ENCODE assay signal across 8 mouse cellular contexts in the genomic region with DNA sequence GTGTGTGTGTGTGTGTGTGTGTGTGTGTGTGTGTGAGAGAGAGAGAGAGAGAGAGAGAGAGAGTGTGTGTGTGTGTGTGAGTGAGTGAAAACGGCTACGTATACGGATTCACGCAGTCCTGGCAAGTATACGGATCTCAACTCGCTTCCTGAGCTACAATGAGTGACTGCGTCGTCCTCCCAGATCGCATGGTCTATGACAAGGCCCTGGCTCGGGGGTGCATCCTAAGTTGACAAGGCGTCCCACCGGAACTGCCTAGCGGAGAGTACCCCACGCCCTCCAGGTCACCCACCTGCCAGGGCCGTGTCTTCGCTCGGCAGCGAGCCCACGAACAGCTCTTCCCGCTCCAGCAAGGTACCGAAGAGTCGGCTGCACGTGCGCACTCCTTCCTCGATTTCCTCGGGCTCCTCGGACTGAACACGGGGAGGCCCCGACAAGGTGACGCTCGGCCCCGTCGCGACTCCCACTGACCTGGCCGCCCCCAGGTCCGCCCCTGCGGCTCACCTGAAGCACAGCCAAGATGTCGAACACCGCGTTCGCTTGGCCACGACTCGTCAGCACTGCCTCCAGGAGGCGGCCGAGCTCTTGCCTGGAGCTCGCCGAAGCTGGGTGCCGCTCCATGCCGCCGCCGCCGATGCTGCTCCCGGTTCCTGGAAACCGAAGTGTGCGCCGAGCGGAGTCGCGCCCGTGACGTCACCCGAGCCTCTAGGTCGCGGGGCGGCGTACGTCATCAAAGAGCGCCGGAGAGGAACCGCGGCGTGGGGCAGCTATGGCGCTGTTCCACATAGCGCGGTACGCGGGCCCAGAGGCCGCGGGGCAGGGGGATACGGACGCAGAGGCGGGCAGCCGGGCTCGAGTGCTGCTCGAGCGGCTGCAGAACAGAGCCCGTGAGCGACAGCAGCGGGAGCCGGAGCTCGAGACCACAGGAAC. TPM values are rescaled to one million over a fixed set of nuclear protein-coding genes. Genes with fewer than 3 reads are reported as not detected.
DNase-seq lines count a peak whose midpoint lies in the region; ATAC-seq and TF ChIP-seq lines count a peak whose summit lies in the region.

A gene (minus strand): TSS at position 699 of the 930 bp plus-strand sequence.
A gene (plus strand): TSS at position 733 of the 930 bp plus-strand sequence.

- peaks cover 6% of the 10 kb centered on the region for H3K4me1 ChIP-seq in cortical plate, adult 2 months (ENCODE audit: control insufficient read depth, insufficient read depth, low read length)
- H3K4me1 ChIP-seq in megakaryocyte, embryonic 14.5 days, result peaks cover 42% of the 10 kb centered on the region

- peak; percentile 84 to 90 for DNase-seq in gastrocnemius, adult 8-10 months (ENCODE audit: low spot score in 2 of 2)
- DNase-seq in hindlimb bud, embryonic 11.5 days (ENCODE audit: extremely low spot score, low read depth, low spot score), result peak; percentile 79
- peak; percentile 90 to 97 for DNase-seq in left cerebral cortex, adult 8-10 months (ENCODE audit: low spot score in 2 of 2)
- DNase-seq in right cerebral cortex, postnatal 10 days (ENCODE audit: low spot score in 2 of 2), result peak; percentile 97 to 98
- DNase-seq in urinary bladder, postnatal 25 days (ENCODE audit: low spot score), result peak; percentile 97

- H3K9me3 ChIP-seq in megakaryocyte, embryonic 14.5 days, result no peaks in the 10 kb centered on the region

- no peaks in the 10 kb centered on the region for H3K27me3 ChIP-seq in megakaryocyte, embryonic 14.5 days (replicated peaks)

- TF ChIP-seq CTCF in cortical plate, adult 2 months (IDR thresholded peaks at IDR 0.05; ENCODE audit: extremely low read depth, insufficient read depth, low read length), result no peak

- H3K27ac ChIP-seq in cortical plate, adult 2 months (ENCODE audit: insufficient read depth, low read length), result no peak within 1 kb of the TSS

- peak within 1 kb of the TSS; percentile 98 for H3K4me3 ChIP-seq in cortical plate, adult 2 months (ENCODE audit: insufficient read depth, low read length)
- peak within 1 kb of the TSS; percentile 94 for H3K4me3 ChIP-seq in megakaryocyte, embryonic 14.5 days (replicated peaks)

- H3K36me3 ChIP-seq in megakaryocyte, embryonic 14.5 days (replicated peaks; ENCODE audit: low read length), result peaks cover 77% of the 10 kb centered on the region

- ATAC-seq in activated CD4-positive, CD25-positive, alpha-beta regulatory T cell, adult 4 months, result peak; percentile 82

- TF ChIP-seq POLR2A in cortical plate, adult 2 months (IDR thresholded peaks at IDR 0.05; ENCODE audit: extremely low read depth, insufficient read depth, low read length), result peak; percentile 59; the same call in 1 of the 2 replicates

RNA-seq across cellular contexts. Expression of the first gene that starts in this region (rescaled TPM):
- polyA plus RNA-seq in activated CD4-positive, CD25-positive, alpha-beta regulatory T cell, adult 4 months (2017; shearing (Covaris generic)), result 10 to 100 TPM; 38.9 to 43.6 TPM
- 39.3 and 40.4 TPM in 2 replicates for polyA plus RNA-seq in cortical plate, adult 2 months (2012; rRNA removed)
- total RNA-seq in gastrocnemius, adult 8-10 months (2022), result 10 to 100 TPM; 14.3 to 16.9 (median 15.0) TPM
- 10 to 100 TPM; 20.0 to 31.3 (median 24.7) TPM for total RNA-seq in left cerebral cortex, adult 8-10 months (2022)
- polyA plus RNA-seq in megakaryocyte, embryonic 14.5 days (2012; ENCODE audit: insufficient read depth, low replicate concordance), result 21.5 and 96.6 TPM in 2 replicates

RNA-seq across cellular contexts. Expression of the second gene that starts in this region (rescaled TPM):
- polyA plus RNA-seq in activated CD4-positive, CD25-positive, alpha-beta regulatory T cell, adult 4 months (2017; shearing (Covaris generic)), result 1 to 10 TPM; 2.9 to 3.8 TPM
- 24.6 and 29.9 TPM in 2 replicates for polyA plus RNA-seq in cortical plate, adult 2 months (2012; rRNA removed)
- total RNA-seq in gastrocnemius, adult 8-10 months (2022), result 1 to 10 TPM; 5.7 to 9.7 (median 7.3) TPM
- total RNA-seq in left cerebral cortex, adult 8-10 months (2022), result 10 to 100 TPM; 21.6 to 24.5 (median 22.8) TPM
- 2.4 and 3.2 TPM in 2 replicates for polyA plus RNA-seq in megakaryocyte, embryonic 14.5 days (2012; ENCODE audit: insufficient read depth, low replicate concordance)
